In the genomic region with DNA sequence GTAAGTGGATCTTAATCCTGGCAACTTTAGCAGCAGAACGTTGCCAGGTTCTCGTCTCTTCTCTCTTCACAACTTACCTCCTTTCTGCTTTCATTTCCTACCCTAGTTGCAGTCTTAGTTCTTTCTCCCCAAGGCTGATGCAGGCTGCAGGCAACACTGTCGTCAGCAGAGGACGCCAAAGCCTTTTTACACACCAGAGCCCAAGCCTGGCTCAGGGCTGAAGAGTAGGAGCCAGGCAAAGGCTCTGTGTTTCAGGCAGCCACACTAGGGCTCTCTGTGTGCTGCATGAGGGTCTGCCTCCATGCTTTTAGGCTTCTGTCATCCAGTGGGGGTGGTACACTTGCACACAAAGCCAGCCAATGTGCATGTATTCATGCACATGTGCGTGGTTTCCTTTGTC, we compare ENCODE assay signal across 9 mouse cellular contexts. TPM values are rescaled to one million over a fixed set of nuclear protein-coding genes. Genes with fewer than 3 reads are reported as not detected.
A peak's percentile ranks its signal among the peaks of the same experiment; 100 is the strongest.
DNase-seq lines count a peak whose midpoint lies in the region; ATAC-seq and TF ChIP-seq lines count a peak whose summit lies in the region.
"Had no signal": no experiment of that assay in that cellular context is flagged by ENCODE, and none has a peak within 500 bp of the region (broad histone marks: within the 10 kb centered on the region; RNA-seq: fewer than 3 reads in every experiment).

No protein-coding gene starts in this region.

- no peak overlapping the region for H3K27ac ChIP-seq in bone marrow, adult 2 months (ENCODE audit: control insufficient read depth, insufficient read depth, low read depth, low read length, poor library complexity)
- H3K27ac ChIP-seq in forebrain, embryonic 14.5 days (ENCODE audit: low read depth, low read length), result no peak overlapping the region
- no peak overlapping the region for H3K27ac ChIP-seq in neural tube, embryonic 11.5 days (ENCODE audit: low read depth, low read length)
- H3K27ac ChIP-seq: embryonic facial prominence, embryonic 13.5 days; liver, embryonic 13.5 days had no signal

- no peaks in the 10 kb centered on the region for H3K36me3 ChIP-seq in forebrain, embryonic 14.5 days (ENCODE audit: control insufficient read depth, insufficient read depth, low read length)
- no peaks in the 10 kb centered on the region for H3K36me3 ChIP-seq in neural tube, embryonic 11.5 days (ENCODE audit: control insufficient read depth, insufficient read depth, low read length)
- H3K36me3 ChIP-seq: embryonic facial prominence, embryonic 13.5 days; liver, embryonic 13.5 days had no signal

- H3K9ac ChIP-seq in forebrain, embryonic 14.5 days (ENCODE audit: low read length), result no peak overlapping the region
- no peak overlapping the region for H3K9ac ChIP-seq in neural tube, embryonic 11.5 days (ENCODE audit: low read length)
- H3K9ac ChIP-seq: embryonic facial prominence, embryonic 13.5 days; liver, embryonic 13.5 days had no signal

- TF ChIP-seq CTCF in lung, adult 2 months (IDR thresholded peaks at IDR 0.05; ENCODE audit: insufficient read depth, low read length), result peak; percentile 69
- peak; percentile 33; the same call in 1 of the 2 replicates for TF ChIP-seq CTCF in bone marrow, adult 2 months (IDR thresholded peaks at IDR 0.05; ENCODE audit: control insufficient read depth, insufficient read depth, low read length)

- no peak overlapping the region for H3K4me3 ChIP-seq in lung, adult 2 months (replicated peaks; ENCODE audit: extremely low read depth, low read depth, low read length)
- no peak overlapping the region for H3K4me3 ChIP-seq in bone marrow, adult 2 months (replicated peaks; ENCODE audit: control insufficient read depth, low read depth, low read length)
- H3K4me3 ChIP-seq in forebrain, embryonic 14.5 days (ENCODE audit: low read depth, low read length), result no peak overlapping the region
- H3K4me3 ChIP-seq in neural tube, embryonic 11.5 days (ENCODE audit: low read depth, low read length), result no peak overlapping the region
- H3K4me3 ChIP-seq: embryonic facial prominence, embryonic 13.5 days; liver, embryonic 13.5 days had no signal

- H3K4me2 ChIP-seq in forebrain, embryonic 14.5 days (ENCODE audit: low read length), result no peak overlapping the region
- H3K4me2 ChIP-seq in neural tube, embryonic 11.5 days (ENCODE audit: low read depth), result no peak overlapping the region
- H3K4me2 ChIP-seq: embryonic facial prominence, embryonic 13.5 days; liver, embryonic 13.5 days had no signal

- no peak for DNase-seq in lung, adult 2 months
- no peak for DNase-seq in lung, adult 18-20 months
- peak; percentile 90 for DNase-seq in forebrain, embryonic 14.5 days (ENCODE audit: low spot score)
- DNase-seq in left cerebral cortex, adult 18-20 months (ENCODE audit: low spot score in 2 of 2), result peak; percentile 71 to 77
- peak; percentile 66 for DNase-seq in neural tube, embryonic 11.5 days (ENCODE audit: low spot score)
- no peak for DNase-seq in spleen, adult 12 weeks (ENCODE audit: low spot score)
- DNase-seq: liver, embryonic 13.5 days had no signal

- H3K27me3 ChIP-seq in forebrain, embryonic 14.5 days (replicated peaks; ENCODE audit: control insufficient read depth, insufficient read depth, low read length), result no peaks in the 10 kb centered on the region
- H3K27me3 ChIP-seq in neural tube, embryonic 11.5 days (ENCODE audit: control insufficient read depth, insufficient read depth, low read length), result no peaks in the 10 kb centered on the region
- H3K27me3 ChIP-seq: embryonic facial prominence, embryonic 13.5 days; liver, embryonic 13.5 days had no signal

- no peak for TF ChIP-seq POLR2A in lung, adult 2 months (IDR thresholded peaks at IDR 0.05; ENCODE audit: borderline replicate concordance, extremely low read depth, low read depth, low read length)
- TF ChIP-seq POLR2A in bone marrow, adult 2 months (IDR thresholded peaks at IDR 0.05; ENCODE audit: borderline replicate concordance, control insufficient read depth, low read depth, low read length), result no peak

- H3K4me1 ChIP-seq in lung, adult 2 months (ENCODE audit: control insufficient read depth, insufficient read depth, low read length), result no peaks in the 10 kb centered on the region
- H3K4me1 ChIP-seq in bone marrow, adult 2 months (ENCODE audit: control insufficient read depth, insufficient read depth, low read length), result no peaks in the 10 kb centered on the region
- 0 out of 2 replicates have a peak, but pooled peaks cover 5% of the 10 kb centered on the region for H3K4me1 ChIP-seq in forebrain, embryonic 14.5 days (ENCODE audit: control insufficient read depth, insufficient read depth, low read length)
- H3K4me1 ChIP-seq in neural tube, embryonic 11.5 days (ENCODE audit: control insufficient read depth, insufficient read depth, low read length), result no peaks in the 10 kb centered on the region
- H3K4me1 ChIP-seq: liver, embryonic 13.5 days had no signal

- ATAC-seq in forebrain, embryonic 14.5 days, result peak; percentile 89
- no peak for ATAC-seq in neural tube, embryonic 11.5 days (ENCODE audit: insufficient read depth, low FRiP score, low TSS enrichment)

- 27% methylated on average over 5 of the region's 5 CpGs for WGBS in lung, adult 2 months
- 20% methylated on average over 5 of the region's 5 CpGs for WGBS in bone marrow, adult 2 months
- WGBS in forebrain, embryonic 14.5 days, result 25% methylated on average over 5 of the region's 5 CpGs
- WGBS in neural tube, embryonic 11.5 days, result 32% methylated on average over 5 of the region's 5 CpGs

- no peaks in the 10 kb centered on the region for H3K9me3 ChIP-seq in forebrain, embryonic 14.5 days (replicated peaks; ENCODE audit: control insufficient read depth, low read length)
- H3K9me3 ChIP-seq in neural tube, embryonic 11.5 days (ENCODE audit: control insufficient read depth, low read length), result no peaks in the 10 kb centered on the region
- H3K9me3 ChIP-seq: embryonic facial prominence, embryonic 13.5 days; liver, embryonic 13.5 days had no signal

RNA-seq across cellular contexts. Expression of a gene that starts 17.3 kb away (rescaled TPM):
- 231 and 235 TPM in 2 replicates for polyA plus RNA-seq in lung, adult 2 months (2012; rRNA removed)
- 4.0 and 5.2 TPM in 2 replicates for polyA plus RNA-seq in bone marrow, adult 2 months (2011; ENCODE audit: insufficient read depth, insufficient read length, low replicate concordance, missing spikeins)
- 9.2 and 11.1 TPM in 2 replicates for polyA plus RNA-seq in forebrain, embryonic 14.5 days (2014; fragmentation: Nextera tagmentation; extraction: Ambion mirVana)
- total RNA-seq in left cerebral cortex, adult 18-20 months (2021), result 1 to 10 TPM; 1.5 to 2.8 TPM
- 12.8 and 13.5 TPM in 2 replicates for polyA plus RNA-seq in neural tube, embryonic 11.5 days (2014; fragmentation: Nextera tagmentation; extraction: Ambion mirVana)

RNA-seq across cellular contexts. Expression of a gene that starts 40.0 kb away (rescaled TPM):
- polyA plus RNA-seq in lung, adult 2 months (2012; rRNA removed), result not detected in 2 replicates
- polyA plus RNA-seq in bone marrow, adult 2 months (2011; ENCODE audit: insufficient read depth, insufficient read length, low replicate concordance, missing spikeins), result not detected in 2 replicates
- not detected in 2 replicates for polyA plus RNA-seq in forebrain, embryonic 14.5 days (2014; fragmentation: Nextera tagmentation; extraction: Ambion mirVana)
- not detected for total RNA-seq in left cerebral cortex, adult 18-20 months (2021)
- not detected in 2 replicates for polyA plus RNA-seq in neural tube, embryonic 11.5 days (2014; fragmentation: Nextera tagmentation; extraction: Ambion mirVana)
- polyA plus RNA-seq: embryonic facial prominence, embryonic 13.5 days; liver, embryonic 13.5 days had no signal

Comparison
In these comparisons a context has a peak if more than half of its experiments do, and no peak if none do; other contexts are left out.
1. DNase-seq: peak in forebrain, embryonic 14.5 days (single experiment), left cerebral cortex, adult 18-20 months (2 of 2) and neural tube, embryonic 11.5 days (single experiment); none in lung, adult 2 months (single experiment), lung, adult 18-20 months (0 of 2) and spleen, adult 12 weeks (single experiment).
2. RNA of a gene that starts 17.3 kb away (polyA plus RNA-seq): 231 to 235 TPM in lung, adult 2 months; 12.8 to 13.5 TPM in neural tube, embryonic 11.5 days, 9.2 to 11.1 TPM in forebrain, embryonic 14.5 days and 4.0 to 5.2 TPM in bone marrow, adult 2 months; every median in the first group is over 10 times any median in the second.